Mouse (Mus musculus): ENCODE measurements at regions not wholly inside any gene's neighbourhood (a gene's known extent, or its start where the extent isn't known, plus 50 kb on each side); places are given as distances from the start of the nearest gene placed in this dataset.

- intact Hi-C loops (cut with DNase I) = no loop called here
- DNase-seq (ENCODE audit: extremely low spot score in 1 of 2, low spot score in 2 of 2) = no peak
Observed at GRCm38 (mm10) chr14:102700457-102700856, 282.0 kb downstream of the Kctd12 start.

- no peak for DNase-seq (ENCODE audit: extremely low spot score in 1 of 2, low spot score in 2 of 2)
- intact Hi-C loops (cut with DNase I) = no loop called here
Observed at GRCm38 (mm10) chr14:102699015-102699414, 283.4 kb downstream of the Kctd12 start.

GRCm38 (mm10) chr14:102686791-102687190, 295.6 kb downstream of the Kctd12 start:
- intact Hi-C loops (cut with DNase I) = no loop called here

GRCm38 (mm10) chr14:102676582-102676981, 305.9 kb downstream of the Kctd12 start:
- peak in 1 of 2 experiments; percentile 3 for DNase-seq (ENCODE audit: extremely low spot score in 1 of 2, low spot score in 2 of 2)
- intact Hi-C loops (cut with DNase I) = no loop called here

More at GRCm38 (mm10) chr14:102686791-102687190, 295.6 kb downstream of the Kctd12 start:
- no peak for DNase-seq (ENCODE audit: extremely low spot score in 1 of 2, low spot score in 2 of 2)

- DNase-seq (ENCODE audit: extremely low spot score in 1 of 2, low spot score in 2 of 2) = no peak
- intact Hi-C loops (cut with DNase I) = no loop called here
Observed at GRCm38 (mm10) chr14:102674635-102675034, 307.8 kb downstream of the Kctd12 start.

- intact Hi-C loops (cut with DNase I) = no loop called here
- no peak for DNase-seq (ENCODE audit: extremely low spot score in 1 of 2, low spot score in 2 of 2)
Observed at GRCm38 (mm10) chr14:102673724-102674123, 308.7 kb downstream of the Kctd12 start.

- DNase-seq (ENCODE audit: extremely low spot score in 1 of 2, low spot score in 2 of 2) = peak; percentile 19
- intact Hi-C loops (cut with DNase I) = no loop called here
Observed at GRCm38 (mm10) chr14:102663240-102663639, 319.2 kb downstream of the Kctd12 start.

GRCm38 (mm10) chr14:102660351-102660750, 322.1 kb downstream of the Kctd12 start:
- intact Hi-C loops (cut with DNase I) = no loop called here
- DNase-seq (ENCODE audit: extremely low spot score in 1 of 2, low spot score in 2 of 2) = no peak

GRCm38 (mm10) chr14:102656235-102656634, 326.2 kb downstream of the Kctd12 start:
- intact Hi-C loops (cut with DNase I) = no loop called here
- DNase-seq (ENCODE audit: extremely low spot score in 1 of 2, low spot score in 2 of 2) = no peak

- intact Hi-C loops (cut with DNase I) = no loop called here
Observed at GRCm38 (mm10) chr14:102629601-102630000, 352.8 kb downstream of the Kctd12 start.

GRCm38 (mm10) chr14:102621546-102621945, 360.9 kb downstream of the Kctd12 start:
- intact Hi-C loops (cut with DNase I) = no loop called here
- DNase-seq (ENCODE audit: extremely low spot score in 1 of 2, low spot score in 2 of 2) = no peak

More at GRCm38 (mm10) chr14:102629601-102630000, 352.8 kb downstream of the Kctd12 start:
- DNase-seq (ENCODE audit: extremely low spot score in 1 of 2, low spot score in 2 of 2) = peak in 1 of 2 experiments; percentile 26

- intact Hi-C loops (cut with DNase I) = no loop called here
- no peak for DNase-seq (ENCODE audit: extremely low spot score in 1 of 2, low spot score in 2 of 2)
Observed at GRCm38 (mm10) chr14:102619056-102619455, 363.4 kb downstream of the Kctd12 start.

GRCm38 (mm10) chr14:102615588-102616309, 366.7 kb downstream of the Kctd12 start:
- DNase-seq (ENCODE audit: extremely low spot score in 1 of 2, low spot score in 2 of 2) = no peak
- intact Hi-C loops (cut with DNase I) = no loop called here

GRCm38 (mm10) chr14:102606055-102606454, 376.4 kb downstream of the Kctd12 start:
- intact Hi-C loops (cut with DNase I) = no loop called here
- no peak for DNase-seq (ENCODE audit: extremely low spot score in 1 of 2, low spot score in 2 of 2)

GRCm38 (mm10) chr14:102594850-102595249, 387.6 kb downstream of the Kctd12 start:
- intact Hi-C loops (cut with DNase I) = no loop called here
- no peak for DNase-seq (ENCODE audit: extremely low spot score in 1 of 2, low spot score in 2 of 2)

- intact Hi-C loops (cut with DNase I) = no loop called here
- DNase-seq (ENCODE audit: extremely low spot score in 1 of 2, low spot score in 2 of 2) = no peak
Observed at GRCm38 (mm10) chr14:102553781-102554180, 428.7 kb downstream of the Kctd12 start.

- intact Hi-C loops (cut with DNase I) = no loop called here
- DNase-seq (ENCODE audit: extremely low spot score in 1 of 2, low spot score in 2 of 2) = no peak
Observed at GRCm38 (mm10) chr14:102552598-102552997, 429.8 kb downstream of the Kctd12 start.

GRCm38 (mm10) chr14:102524894-102525577, 457.4 kb downstream of the Kctd12 start:
- intact Hi-C loops (cut with DNase I) = loop anchor here (10.0 kb wide), 1 partner anchor 460 kb away; the partner anchor contains the start of gene Kctd12
- no peak for DNase-seq (ENCODE audit: extremely low spot score in 1 of 2, low spot score in 2 of 2)

- intact Hi-C loops (cut with DNase I) = no loop called here
Observed at GRCm38 (mm10) chr14:102516765-102517164, 465.7 kb downstream of the Kctd12 start.

GRCm38 (mm10) chr14:102514527-102514926, 467.9 kb downstream of the Kctd12 start:
- intact Hi-C loops (cut with DNase I) = loop anchor here (5.0 kb wide), 1 partner anchor 567 kb away; no protein-coding TSS in a partner anchor
- no peak for DNase-seq (ENCODE audit: extremely low spot score in 1 of 2, low spot score in 2 of 2)

More at GRCm38 (mm10) chr14:102516765-102517164, 465.7 kb downstream of the Kctd12 start:
- DNase-seq (ENCODE audit: extremely low spot score in 1 of 2, low spot score in 2 of 2) = no peak

All from left cerebral cortex, postnatal 10 days (tissue).